In the genomic region with DNA sequence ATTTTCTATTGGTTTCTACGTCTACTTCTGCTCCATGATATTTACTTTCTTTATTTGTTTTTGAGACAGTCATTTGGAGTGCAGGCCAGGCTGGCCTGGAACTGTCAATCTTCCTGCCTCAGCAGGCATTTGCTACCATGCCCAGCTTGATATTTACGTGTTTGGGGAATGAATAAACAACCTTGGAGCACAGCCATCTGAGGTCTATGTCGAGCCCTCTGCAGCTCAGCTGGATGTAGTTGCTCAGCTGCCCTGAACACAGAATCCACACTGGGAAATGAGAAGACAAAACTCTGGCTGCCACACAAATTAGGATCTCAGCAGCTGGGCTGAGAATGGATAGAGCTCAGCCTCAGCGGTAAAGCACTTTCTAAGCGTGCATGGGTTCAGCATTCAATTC, we compare ENCODE assay signal across 19 mouse cellular contexts. TPM values are rescaled to one million over a fixed set of nuclear protein-coding genes. Genes with fewer than 3 reads are reported as not detected.
DNase-seq lines count a peak whose midpoint lies in the region; ATAC-seq and TF ChIP-seq lines count a peak whose summit lies in the region.
"Had no signal": no experiment of that assay in that cellular context is flagged by ENCODE, and none has a peak within 500 bp of the region (broad histone marks: within the 10 kb centered on the region; RNA-seq: fewer than 3 reads in every experiment).

No protein-coding gene starts in this region.

- no peaks in the 10 kb centered on the region for H3K4me1 ChIP-seq in forebrain, postnatal 0 days (ENCODE audit: insufficient read depth)
- no peaks in the 10 kb centered on the region for H3K4me1 ChIP-seq in forebrain, embryonic 16.5 days (replicated peaks; ENCODE audit: control insufficient read depth, insufficient read depth, low read length)
- H3K4me1 ChIP-seq in hindbrain, postnatal 0 days (ENCODE audit: insufficient read depth, low read length) = no peaks in the 10 kb centered on the region; the same call in 1 of the 2 replicates
- H3K4me1 ChIP-seq in hindbrain, embryonic 12.5 days = no peaks in the 10 kb centered on the region
- 0 out of 2 replicates have a peak, but pooled peaks cover 4% of the 10 kb centered on the region for H3K4me1 ChIP-seq in midbrain, postnatal 0 days (ENCODE audit: insufficient read depth, low read length)
- 0 out of 2 replicates have a peak, but pooled peaks cover 3% of the 10 kb centered on the region for H3K4me1 ChIP-seq in midbrain, embryonic 13.5 days (replicated peaks)
- H3K4me1 ChIP-seq: embryonic facial prominence, embryonic 13.5 days; forebrain, embryonic 13.5 days; heart, embryonic 13.5 days; hindbrain, embryonic 15.5 days had no signal

- no peak overlapping the region for H3K27ac ChIP-seq in forebrain, postnatal 0 days (ENCODE audit: low read depth, low read length)
- H3K27ac ChIP-seq in forebrain, embryonic 16.5 days (ENCODE audit: low read length) = no peak overlapping the region
- no peak overlapping the region; the same call in 1 of the 2 replicates for H3K27ac ChIP-seq in hindbrain, postnatal 0 days
- H3K27ac ChIP-seq in hindbrain, embryonic 12.5 days = no peak overlapping the region
- H3K27ac ChIP-seq in midbrain, postnatal 0 days (ENCODE audit: low read depth, low read length) = no peak overlapping the region
- no peak overlapping the region for H3K27ac ChIP-seq in midbrain, embryonic 13.5 days
- H3K27ac ChIP-seq: embryonic facial prominence, embryonic 13.5 days; forebrain, embryonic 13.5 days; gastrocnemius, adult 2 months; heart, embryonic 13.5 days; hindbrain, embryonic 15.5 days had no signal

- ATAC-seq in forebrain, postnatal 0 days = no peak
- no peak for ATAC-seq in forebrain, embryonic 16.5 days
- no peak for ATAC-seq in hindbrain, postnatal 0 days
- ATAC-seq in hindbrain, embryonic 12.5 days (ENCODE audit: low FRiP score) = no peak
- ATAC-seq in midbrain, postnatal 0 days (ENCODE audit: low FRiP score) = no peak
- no peak for ATAC-seq in midbrain, embryonic 13.5 days
- ATAC-seq: forebrain, embryonic 13.5 days; inflammation-experienced regulatory T-cells, adult 6 months had no signal

- no peak overlapping the region for H3K9ac ChIP-seq in forebrain, postnatal 0 days
- no peak overlapping the region for H3K9ac ChIP-seq in forebrain, embryonic 16.5 days (replicated peaks; ENCODE audit: low read depth, low read length)
- no peak overlapping the region for H3K9ac ChIP-seq in hindbrain, postnatal 0 days (replicated peaks; ENCODE audit: low read length)
- H3K9ac ChIP-seq in hindbrain, embryonic 12.5 days = no peak overlapping the region
- no peak overlapping the region for H3K9ac ChIP-seq in midbrain, postnatal 0 days (replicated peaks; ENCODE audit: low read length, poor library complexity, severe bottlenecking)
- no peak overlapping the region for H3K9ac ChIP-seq in midbrain, embryonic 13.5 days (replicated peaks)
- H3K9ac ChIP-seq: embryonic facial prominence, embryonic 13.5 days; forebrain, embryonic 13.5 days; heart, embryonic 13.5 days; hindbrain, embryonic 15.5 days had no signal

- H3K36me3 ChIP-seq in forebrain, postnatal 0 days (ENCODE audit: insufficient read depth) = no peaks in the 10 kb centered on the region
- no peaks in the 10 kb centered on the region for H3K36me3 ChIP-seq in forebrain, embryonic 16.5 days (ENCODE audit: control insufficient read depth, insufficient read depth)
- H3K36me3 ChIP-seq in hindbrain, postnatal 0 days (ENCODE audit: insufficient read depth, low read length) = no peaks in the 10 kb centered on the region
- H3K36me3 ChIP-seq in hindbrain, embryonic 12.5 days = no peaks in the 10 kb centered on the region
- H3K36me3 ChIP-seq in midbrain, postnatal 0 days (ENCODE audit: insufficient read depth, low read length) = no peaks in the 10 kb centered on the region
- H3K36me3 ChIP-seq in midbrain, embryonic 13.5 days = no peaks in the 10 kb centered on the region
- H3K36me3 ChIP-seq: embryonic facial prominence, embryonic 13.5 days; heart, embryonic 13.5 days; hindbrain, embryonic 15.5 days had no signal

- peak; percentile 14 for DNase-seq in forebrain, postnatal 0 days
- DNase-seq in hindbrain, postnatal 0 days (ENCODE audit: low spot score) = peak; percentile 44
- peak; percentile 38 for DNase-seq in midbrain, postnatal 0 days (ENCODE audit: low spot score)
- no peak for DNase-seq in left cerebral cortex, adult 8-10 months (ENCODE audit: low spot score in 2 of 2)
- DNase-seq: adrenal gland, postnatal 10 days; cerebellum, adult 18-20 months; cerebellum, adult 9-11 months; cerebellum, postnatal 36 days; gastrocnemius, adult 2 months; gastrocnemius, postnatal 25 days; heart, postnatal 4 days had no signal

- WGBS in forebrain, postnatal 0 days = 42% methylated on average over 5 of the region's 5 CpGs
- 44% methylated on average over 5 of the region's 5 CpGs for WGBS in forebrain, embryonic 16.5 days
- 25% methylated on average over 5 of the region's 5 CpGs for WGBS in hindbrain, postnatal 0 days
- WGBS in hindbrain, embryonic 12.5 days = 57% methylated on average over 5 of the region's 5 CpGs
- WGBS in midbrain, postnatal 0 days = 50% methylated on average over 5 of the region's 5 CpGs
- 72% methylated on average over 5 of the region's 5 CpGs for WGBS in midbrain, embryonic 13.5 days

- no peak for TF ChIP-seq CTCF in forebrain, postnatal 0 days (IDR thresholded peaks at IDR 0.05; ENCODE audit: low read depth)
- TF ChIP-seq CTCF in hindbrain, postnatal 0 days (IDR thresholded peaks at IDR 0.05; ENCODE audit: low read depth) = no peak
- TF ChIP-seq CTCF in midbrain, postnatal 0 days (IDR thresholded peaks at IDR 0.05) = no peak

- H3K9me3 ChIP-seq in forebrain, postnatal 0 days (ENCODE audit: low read length) = no peaks in the 10 kb centered on the region
- H3K9me3 ChIP-seq in forebrain, embryonic 16.5 days (ENCODE audit: control insufficient read depth, low read length) = no peaks in the 10 kb centered on the region
- H3K9me3 ChIP-seq in hindbrain, postnatal 0 days (ENCODE audit: low read length) = no peaks in the 10 kb centered on the region
- H3K9me3 ChIP-seq in hindbrain, embryonic 12.5 days (replicated peaks) = no peaks in the 10 kb centered on the region
- no peaks in the 10 kb centered on the region for H3K9me3 ChIP-seq in midbrain, postnatal 0 days (ENCODE audit: low read length)
- no peaks in the 10 kb centered on the region for H3K9me3 ChIP-seq in midbrain, embryonic 13.5 days
- H3K9me3 ChIP-seq: embryonic facial prominence, embryonic 13.5 days; forebrain, embryonic 13.5 days; heart, embryonic 13.5 days; hindbrain, embryonic 15.5 days had no signal

- no peaks in the 10 kb centered on the region for H3K27me3 ChIP-seq in forebrain, postnatal 0 days (ENCODE audit: insufficient read depth, low read length)
- H3K27me3 ChIP-seq in forebrain, embryonic 16.5 days (replicated peaks; ENCODE audit: control insufficient read depth, insufficient read depth, low read length) = no peaks in the 10 kb centered on the region
- no peaks in the 10 kb centered on the region for H3K27me3 ChIP-seq in hindbrain, postnatal 0 days (ENCODE audit: insufficient read depth, low read length)
- H3K27me3 ChIP-seq in hindbrain, embryonic 12.5 days = no peaks in the 10 kb centered on the region
- H3K27me3 ChIP-seq in midbrain, postnatal 0 days (ENCODE audit: insufficient read depth, low read length) = no peaks in the 10 kb centered on the region
- H3K27me3 ChIP-seq in midbrain, embryonic 13.5 days = no peaks in the 10 kb centered on the region
- H3K27me3 ChIP-seq: embryonic facial prominence, embryonic 13.5 days; forebrain, embryonic 13.5 days; heart, embryonic 13.5 days; hindbrain, embryonic 15.5 days had no signal

- H3K4me2 ChIP-seq in forebrain, postnatal 0 days (ENCODE audit: low read depth) = no peak overlapping the region
- no peak overlapping the region for H3K4me2 ChIP-seq in forebrain, embryonic 16.5 days (ENCODE audit: low read length)
- no peak overlapping the region for H3K4me2 ChIP-seq in hindbrain, postnatal 0 days (ENCODE audit: low read depth, low read length)
- no peak overlapping the region for H3K4me2 ChIP-seq in hindbrain, embryonic 12.5 days (replicated peaks)
- no peak overlapping the region for H3K4me2 ChIP-seq in midbrain, postnatal 0 days (ENCODE audit: low read depth, low read length, poor library complexity, severe bottlenecking)
- H3K4me2 ChIP-seq in midbrain, embryonic 13.5 days (replicated peaks) = no peak overlapping the region
- H3K4me2 ChIP-seq: embryonic facial prominence, embryonic 13.5 days; forebrain, embryonic 13.5 days; heart, embryonic 13.5 days; hindbrain, embryonic 15.5 days had no signal

- no peak overlapping the region for H3K4me3 ChIP-seq in forebrain, postnatal 0 days (ENCODE audit: low read depth, low read length)
- H3K4me3 ChIP-seq in forebrain, embryonic 16.5 days (replicated peaks; ENCODE audit: low read length) = no peak overlapping the region
- H3K4me3 ChIP-seq in hindbrain, postnatal 0 days (ENCODE audit: low read length) = no peak overlapping the region
- H3K4me3 ChIP-seq in hindbrain, embryonic 12.5 days = no peak overlapping the region
- H3K4me3 ChIP-seq in midbrain, postnatal 0 days (ENCODE audit: low read depth, low read length) = no peak overlapping the region
- no peak overlapping the region for H3K4me3 ChIP-seq in midbrain, embryonic 13.5 days (replicated peaks)
- H3K4me3 ChIP-seq: embryonic facial prominence, embryonic 13.5 days; forebrain, embryonic 13.5 days; gastrocnemius, adult 2 months; heart, embryonic 13.5 days; hindbrain, embryonic 15.5 days had no signal

RNA-seq across cellular contexts. Expression of a gene that starts 49.1 kb away (rescaled TPM):
- 3.9 and 6.0 TPM in 2 replicates for total RNA-seq in forebrain, postnatal 0 days (2014; rRNA removed)
- polyA plus RNA-seq in forebrain, postnatal 0 days (2015; fragmentation: Nextera tagmentation; extraction: Ambion mirVana) = 0.96 and 2.1 TPM in 2 replicates
- polyA plus RNA-seq in forebrain, embryonic 16.5 days (2015; fragmentation: Nextera tagmentation; extraction: Ambion mirVana) = 4.0 and 5.0 TPM in 2 replicates
- 2.9 and 5.0 TPM in 2 replicates for total RNA-seq in hindbrain, postnatal 0 days (2014; rRNA removed)
- 3.1 and 3.2 TPM in 2 replicates for polyA plus RNA-seq in hindbrain, postnatal 0 days (2015; fragmentation: Nextera tagmentation; extraction: Ambion mirVana)
- 13.3 and 14.0 TPM in 2 replicates for polyA plus RNA-seq in hindbrain, embryonic 12.5 days (2016; fragmentation: Nextera tagmentation; extraction: Ambion mirVana)
- total RNA-seq in midbrain, postnatal 0 days (2014; rRNA removed) = 5.4 and 5.6 TPM in 2 replicates
- 1.8 and 2.0 TPM in 2 replicates for polyA plus RNA-seq in midbrain, postnatal 0 days (2015; fragmentation: Nextera tagmentation; extraction: Ambion mirVana)
- 6.2 and 7.4 TPM in 2 replicates for polyA plus RNA-seq in midbrain, embryonic 13.5 days (2015; fragmentation: Nextera tagmentation; extraction: Ambion mirVana)
- total RNA-seq in left cerebral cortex, adult 8-10 months (2022) = 10 to 100 TPM; 11.3 to 14.8 (median 13.1) TPM

Comparison
In these comparisons a context has a peak if more than half of its experiments do, and no peak if none do; other contexts are left out.
1. DNase-seq: peak in forebrain, postnatal 0 days (single experiment), hindbrain, postnatal 0 days (single experiment) and midbrain, postnatal 0 days (single experiment); none in left cerebral cortex, adult 8-10 months (0 of 2).